Mouse (Mus musculus): ENCODE results near the gene Usp34. TPM values are rescaled to one million over a fixed set of nuclear protein-coding genes. Genes with fewer than 3 reads are reported as not detected.

Gene Usp34
- total and polyA plus RNA-seq, 3 experiments, result 30.4 to 36.6 (median 34.9) TPM

GRCm38 (mm10) chr11:23275780-23276179, 30.9 kb upstream of the Usp34 start:
- Histone ChIP-seq H3K4me1 (ENCODE audit: control insufficient read depth in 1 of 2, insufficient read depth in 2 of 2, low read length in 2 of 2) (no peaks in the 10 kb centered on the region), H3K79me2 (ENCODE audit: control insufficient read depth, insufficient read depth, low read length, poor library complexity) (no peaks in the 10 kb centered on the region), H3K4me3 (ENCODE audit: control insufficient read depth in 1 of 2, insufficient read depth in 1 of 2, low read depth in 2 of 2, low read length in 2 of 2) (no peak overlapping the region), H3K9me3 (replicated peaks; ENCODE audit: insufficient read depth, low read length) (no peaks in the 10 kb centered on the region), H3K27me3 (ENCODE audit: control insufficient read depth in 1 of 2, insufficient read depth in 2 of 2, low read length in 2 of 2) (no peaks in the 10 kb centered on the region), H3K27ac (ENCODE audit: control insufficient read depth, low read depth, low read length) (no peak overlapping the region), H3K9ac (ENCODE audit: control insufficient read depth, low read depth, low read length, poor library complexity, severe bottlenecking) (no peak overlapping the region), H3K36me3 (ENCODE audit: control insufficient read depth in 1 of 2, insufficient read depth in 2 of 2, low read length in 2 of 2) (peaks cover 0 to 84% of the 10 kb centered on the region in 2 experiments; a peak in 2 of 4 replicates)
- no peak for DNase-seq (ENCODE audit: low read depth, low spot score)
- no peak for TF ChIP-seq ETS1 (IDR thresholded peaks at IDR 0.05; ENCODE audit: low read depth, low read length)
- no peak for TF ChIP-seq TBP (IDR thresholded peaks at IDR 0.05; ENCODE audit: low read depth, low read length)
- TF ChIP-seq RCOR1 (IDR thresholded peaks at IDR 0.05; ENCODE audit: low read depth, low read length), result no peak
- TF ChIP-seq USF1 (IDR thresholded peaks at IDR 0.05; ENCODE audit: low read depth, low read length), result no peak
- TF ChIP-seq CHD1 (IDR thresholded peaks at IDR 0.05; ENCODE audit: low read depth, low read length), result no peak
- TF ChIP-seq NRF1 (IDR thresholded peaks at IDR 0.05; ENCODE audit: insufficient read depth, low read depth, low read length, poor library complexity, severe bottlenecking), result no peak
- TF ChIP-seq ZMIZ1 (IDR thresholded peaks at IDR 0.05; ENCODE audit: low read depth, low read length), result no peak
- no peak for TF ChIP-seq EP300 (IDR thresholded peaks at IDR 0.05; ENCODE audit: low read depth in 1 of 2, low read length in 2 of 2)
- TF ChIP-seq SMC3 (IDR thresholded peaks at IDR 0.05; ENCODE audit: low read depth, low read length), result no peak
- no peak for TF ChIP-seq CHD2 (IDR thresholded peaks at IDR 0.05; ENCODE audit: low read length)
- TF ChIP-seq MXI1 (IDR thresholded peaks at IDR 0.05; ENCODE audit: low read depth, low read length), result no peak
- no peak for TF ChIP-seq RAD21 (IDR thresholded peaks at IDR 0.05; ENCODE audit: low read depth, low read length)
- no peak for TF ChIP-seq SIN3A (IDR thresholded peaks at IDR 0.05; ENCODE audit: low read length)
- TF ChIP-seq POLR2AphosphoS2 (IDR thresholded peaks at IDR 0.05; ENCODE audit: low read length), result no peak
- TF ChIP-seq MYC (IDR thresholded peaks at IDR 0.05; ENCODE audit: low read depth, low read length), result no peak
- no peak for TF ChIP-seq ZNF384 (IDR thresholded peaks at IDR 0.05; ENCODE audit: low read depth, low read length)
- no peak for TF ChIP-seq BHLHE40 (IDR thresholded peaks at IDR 0.05; ENCODE audit: borderline replicate concordance, low read depth, low read length)

- Histone ChIP-seq H3K9me3 (replicated peaks; ENCODE audit: insufficient read depth, low read length) (no peaks in the 10 kb centered on the region), H3K79me2 (ENCODE audit: control insufficient read depth, insufficient read depth, low read length, poor library complexity) (no peaks in the 10 kb centered on the region), H3K4me3 (ENCODE audit: control insufficient read depth in 1 of 2, insufficient read depth in 1 of 2, low read depth in 2 of 2, low read length in 2 of 2) (no peak overlapping the region), H3K27ac (ENCODE audit: control insufficient read depth, low read depth, low read length) (no peak overlapping the region), H3K4me1 (ENCODE audit: control insufficient read depth in 1 of 2, insufficient read depth in 2 of 2, low read length in 2 of 2) (peaks cover 0 to 5% of the 10 kb centered on the region in 2 experiments; a peak in 2 of 4 replicates), H3K27me3 (ENCODE audit: control insufficient read depth in 1 of 2, insufficient read depth in 2 of 2, low read length in 2 of 2) (no peaks in the 10 kb centered on the region), H3K36me3 (ENCODE audit: control insufficient read depth in 1 of 2, insufficient read depth in 2 of 2, low read length in 2 of 2) (peaks cover 25 to 73% of the 10 kb centered on the region in 2 experiments), H3K9ac (ENCODE audit: control insufficient read depth, low read depth, low read length, poor library complexity, severe bottlenecking) (no peak overlapping the region)
- no peak for DNase-seq (ENCODE audit: low read depth, low spot score)
- TF ChIP-seq USF2 (IDR thresholded peaks at IDR 0.05; ENCODE audit: borderline replicate concordance in 1 of 2, insufficient read depth in 1 of 2, low read depth in 1 of 2, low read length in 2 of 2) (0 out of 4 replicates have a peak, but pooled peaks of 1 of the 2 experiments have one; percentile 12), ZC3H11A (IDR thresholded peaks at IDR 0.05; ENCODE audit: low read depth, low read length) (no peak)
Measured at GRCm38 (mm10) chr11:23284469-23284868, 22.2 kb upstream of the Usp34 start.

Measured in MEL (cell line).